Mouse (Mus musculus) bone marrow, adult 2 months (tissue): ENCODE measurements around the gene Gm43191. TPM values are rescaled to one million over a fixed set of nuclear protein-coding genes. Genes with fewer than 3 reads are reported as not detected.

Source experiments
- H3K27ac ChIP-seq: fragments of 200-500 bp; 2 replicates; pipeline ENCODE4 v1.5.1; 2012; ENCODE audit warnings: low read depth, mild to moderate bottlenecking, control low read depth, inconsistent platforms, low read length; ENCODE audit not compliant: control insufficient read depth, poor library complexity, insufficient read depth
- H3K4me1 ChIP-seq: fragments of 200-500 bp; 2 replicates; pipeline ENCODE4 v1.6.1; 2011; ENCODE audit warnings: low read length; ENCODE audit not compliant: control insufficient read depth, insufficient read depth
- H3K4me3 ChIP-seq: fragments of 200-500 bp; replicated peaks from 2 replicates; pipeline ENCODE3; 2011; ENCODE audit warnings: mild to moderate bottlenecking, low read depth, low read length, control low read depth; ENCODE audit not compliant: control insufficient read depth
- CTCF ChIP-seq: fragments of 200-500 bp; IDR thresholded peaks from 2 replicates; pipeline ENCODE4 v1.5.1; 2011; ENCODE audit warnings: low read length, control low read depth; ENCODE audit not compliant: control insufficient read depth, insufficient read depth
- POLR2A ChIP-seq: fragments of 200-500 bp; IDR thresholded peaks from 2 replicates; pipeline ENCODE4 v1.6.1; 2011; ENCODE audit warnings: low read depth, mild to moderate bottlenecking, control low read depth, low read length, borderline replicate concordance; ENCODE audit not compliant: control insufficient read depth
- WGBS: fragments of 180-500 bp; shearing (Covaris S2); methylation state at CpG from one replicate; pipeline ENCODE4 v1.1.7; 2018; 5-methylcytosine and 5-hydroxymethylcytosine counted together
- polyA plus RNA-seq: library from polyadenylated mRNA; stranded (reverse); fragments of >200 nt; gene quantifications from 2 replicates; pipeline ENCODE4 v1.2.4, GENCODE M21; 2011; ENCODE audit warnings: low replicate concordance; ENCODE audit not compliant: missing spikeins, insufficient read depth, insufficient read length

Gene Gm43191
- not detected in 2 replicates for polyA plus RNA-seq

- WGBS, result 86% methylated on average over 1 of the region's 1 CpGs
- TF ChIP-seq CTCF, result no peak
- no peak for TF ChIP-seq POLR2A
- no peaks in the 10 kb centered on the region for H3K4me1 ChIP-seq
- no peak within 1 kb of the TSS for H3K27ac ChIP-seq
- H3K4me3 ChIP-seq, result no peak within 1 kb of the TSS
Observed at GRCm38 (mm10) chr3:116681160-116681559, at the start of gene Gm43191. Gm43191 (minus strand) TSS chr3:116681260.

DNA sequence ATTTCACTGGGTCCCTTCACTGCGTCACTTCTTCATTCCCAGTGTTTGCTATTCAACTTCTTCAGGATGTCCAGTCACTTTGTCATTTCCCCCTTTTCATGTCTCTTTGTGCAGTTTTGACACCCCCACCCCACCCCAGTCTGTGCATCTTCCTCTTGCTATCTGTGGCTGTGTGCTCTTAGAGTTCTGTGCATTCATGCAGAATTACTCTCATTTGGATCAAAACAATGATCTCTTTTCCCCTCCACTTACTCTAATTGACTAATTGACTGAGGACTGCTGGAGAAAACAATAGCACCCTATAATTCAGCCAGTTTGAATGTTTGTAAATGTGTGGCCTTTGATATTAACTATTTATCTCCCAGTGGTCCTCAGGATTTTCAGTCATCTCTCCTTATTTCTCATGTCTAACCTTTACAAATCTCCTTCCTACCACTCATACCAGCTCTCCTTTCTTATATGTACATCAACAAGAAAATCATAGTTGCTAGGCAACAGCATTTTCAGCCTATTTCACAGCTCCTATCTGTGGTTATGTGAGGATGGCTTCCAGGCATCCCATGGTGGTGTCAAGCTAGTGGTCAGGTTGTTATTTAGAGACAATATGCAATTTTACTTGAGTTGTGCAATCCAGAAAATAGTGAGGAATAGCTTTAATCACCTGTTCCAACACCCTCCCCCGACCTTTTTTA, 48.6 kb upstream of the Gm43191 start:
- WGBS, result 54% methylated on average over 2 of the region's 2 CpGs
- no peak overlapping the region for H3K4me3 ChIP-seq
- no peaks in the 10 kb centered on the region for H3K4me1 ChIP-seq
- TF ChIP-seq CTCF (no peak), POLR2A (no peak)
- no peak overlapping the region for H3K27ac ChIP-seq

- WGBS, result 14% methylated on average over 9 of the region's 9 CpGs
- TF ChIP-seq CTCF (no peak), POLR2A (no peak)
- Histone ChIP-seq H3K4me1 (no peaks in the 10 kb centered on the region), H3K4me3 (no peak overlapping the region), H3K27ac (no peak overlapping the region)
Observed at GRCm38 (mm10) chr3:116726807-116727206, 45.7 kb upstream of the Gm43191 start.

- no peak for TF ChIP-seq POLR2A
- Histone ChIP-seq H3K4me1 (no peaks in the 10 kb centered on the region), H3K4me3 (no peak overlapping the region), H3K27ac (no peak overlapping the region)
- WGBS, result 69% methylated on average over 10 of the region's 10 CpGs
Observed at GRCm38 (mm10) chr3:116723496-116724481, 42.7 kb upstream of the Gm43191 start.

DNA sequence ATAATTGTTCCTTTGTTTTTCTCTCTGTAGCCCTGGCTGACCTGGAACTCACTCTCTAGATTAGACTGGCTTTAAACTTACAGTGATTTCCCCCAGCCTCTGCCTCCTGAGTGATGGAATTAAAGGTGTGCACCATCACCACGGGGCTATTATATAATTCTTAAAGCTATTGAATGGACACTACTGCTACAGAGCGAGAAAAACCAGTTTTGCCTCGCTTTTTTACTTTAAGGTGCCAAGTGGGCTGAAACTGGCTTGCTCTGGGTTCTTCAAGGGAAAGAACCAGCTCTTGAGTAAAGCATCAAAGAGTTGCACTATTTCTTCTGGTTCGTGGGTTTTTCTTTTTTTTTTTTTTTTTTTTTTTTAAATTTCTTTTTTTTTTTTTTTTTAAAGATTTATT, 41.9 kb upstream of the Gm43191 start:
- TF ChIP-seq CTCF (no peak), POLR2A (no peak)
- 65% methylated on average over 4 of the region's 4 CpGs for WGBS
- no peak overlapping the region for H3K27ac ChIP-seq
- no peaks in the 10 kb centered on the region for H3K4me1 ChIP-seq
- no peak overlapping the region for H3K4me3 ChIP-seq

GRCm38 (mm10) chr3:116718951-116719350, 37.9 kb upstream of the Gm43191 start:
- Histone ChIP-seq H3K27ac (no peak overlapping the region), H3K4me3 (no peak overlapping the region), H3K4me1 (no peaks in the 10 kb centered on the region)
- no peak for TF ChIP-seq CTCF
- WGBS, result 69% methylated on average over 3 of the region's 3 CpGs

GRCm38 (mm10) chr3:116713031-116713430, 32.0 kb upstream of the Gm43191 start:
- TF ChIP-seq CTCF, result no peak
- TF ChIP-seq POLR2A, result no peak
- Histone ChIP-seq H3K4me1 (peaks cover 2% of the 10 kb centered on the region), H3K4me3 (no peak overlapping the region), H3K27ac (no peak overlapping the region)
- WGBS, result 39% methylated on average over 5 of the region's 5 CpGs

DNA sequence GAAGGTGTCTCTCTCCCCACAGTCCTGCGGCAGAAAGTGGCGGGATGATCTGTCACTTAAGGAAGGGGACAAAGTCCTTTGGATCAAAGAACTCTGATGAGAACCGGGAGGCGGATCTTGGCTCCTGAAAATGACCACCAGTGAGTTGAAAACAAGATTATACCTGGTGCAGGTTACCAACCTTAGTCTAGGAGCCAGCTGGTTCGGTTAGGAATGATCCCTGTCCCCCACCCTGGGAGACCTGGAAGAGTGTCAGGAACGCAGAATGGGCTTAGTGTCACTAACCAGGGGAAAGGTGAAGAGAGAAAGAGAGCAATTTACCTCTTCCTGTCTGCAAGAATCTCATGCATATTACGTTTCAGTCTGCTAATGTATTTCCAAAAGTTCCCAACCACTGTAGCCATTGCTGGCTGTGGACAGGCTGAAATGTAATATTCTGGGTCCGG, 31.4 kb upstream of the Gm43191 start, which contains the start of gene Slc35a3:
Gene Slc35a3, minus strand, starts transcription at position 396 of the 446 bp plus-strand sequence.
- peak within 1 kb of the TSS; percentile 85 for H3K4me3 ChIP-seq
- WGBS, result 2% methylated on average over 8 of the region's 8 CpGs
- peaks cover 2% of the 10 kb centered on the region for H3K4me1 ChIP-seq
- peak within 1 kb of the TSS; percentile 71 for H3K27ac ChIP-seq
- TF ChIP-seq POLR2A (no peak), CTCF (no peak)
